Mouse (Mus musculus): ENCODE data around the gene Arpp21.

- TF ChIP-seq CTCF (IDR thresholded peaks at IDR 0.05) (no peak), POLR2A (IDR thresholded peaks at IDR 0.05; ENCODE audit: insufficient read depth, low read depth, low read length) (no peak)
Observed at GRCm38 (mm10) chr9:112164677-112165076, 71.1 kb downstream of the Arpp21 start.

Measured in heart, adult 2 months (tissue).